Mouse (Mus musculus) adrenal gland, adult 8-10 months (tissue): ENCODE data around the gene Gm1113. TPM values are rescaled to one million over a fixed set of nuclear protein-coding genes. Genes with fewer than 3 reads are reported as not detected.

Experiments used
- DNase-seq: peaks from one replicate; pipeline ENCODE4 v3.0.0; 2022
- total RNA-seq, 4 experiments: library from RNA; stranded (reverse); gene quantifications; 2 replicates each; pipeline ENCODE4 v1.2.4; 2022

The Gm1113 gene
- total RNA-seq, 4 experiments from 2014 or later: not detected

GRCm38 (mm10) chr9:35523941-35524411 is 5.9 kb upstream of the Gm1113 start:
- DNase-seq: peak; percentile 46

GRCm38 (mm10) chr9:35523541-35523940 is 5.5 kb upstream of the Gm1113 start:
- no peak for DNase-seq

GRCm38 (mm10) chr9:35522821-35523515 is 4.9 kb upstream of the Gm1113 start:
- DNase-seq: no peak

- DNase-seq: no peak
Measured at GRCm38 (mm10) chr9:35522241-35522640, 4.2 kb upstream of the Gm1113 start.

GRCm38 (mm10) chr9:35520631-35521348 is 2.7 kb upstream of the Gm1113 start:
- no peak for DNase-seq

- no peak for DNase-seq
Measured at GRCm38 (mm10) chr9:35516711-35517110, 1.4 kb downstream of the Gm1113 start.

- no peak for DNase-seq
Measured at GRCm38 (mm10) chr9:35516182-35516581, 1.9 kb downstream of the Gm1113 start.

- no peak for DNase-seq
Measured at GRCm38 (mm10) chr9:35513900-35514299, 4.2 kb downstream of the Gm1113 start.

GRCm38 (mm10) chr9:35508234-35508633 is 9.8 kb downstream of the Gm1113 start:
- DNase-seq: peak; percentile 21

- no peak for DNase-seq
Measured at GRCm38 (mm10) chr9:35502361-35503000, 15.6 kb downstream of the Gm1113 start.

GRCm38 (mm10) chr9:35499946-35500345 is 18.1 kb downstream of the Gm1113 start:
- no peak for DNase-seq

GRCm38 (mm10) chr9:35495471-35495870 is 22.6 kb downstream of the Gm1113 start:
- DNase-seq: no peak

GRCm38 (mm10) chr9:35494937-35495336 is 23.1 kb downstream of the Gm1113 start:
- no peak for DNase-seq

GRCm38 (mm10) chr9:35493733-35494092 is 24.4 kb downstream of the Gm1113 start:
- DNase-seq: no peak

GRCm38 (mm10) chr9:35493033-35493732 is 24.9 kb downstream of the Gm1113 start:
- DNase-seq: no peak

- DNase-seq: no peak
Measured at GRCm38 (mm10) chr9:35491109-35491866, 26.8 kb downstream of the Gm1113 start.

GRCm38 (mm10) chr9:35488496-35488895 is 29.6 kb downstream of the Gm1113 start:
- no peak for DNase-seq

- no peak for DNase-seq
Measured at GRCm38 (mm10) chr9:35486616-35487015, 31.5 kb downstream of the Gm1113 start.

GRCm38 (mm10) chr9:35483949-35484348 is 34.1 kb downstream of the Gm1113 start:
- DNase-seq: no peak

GRCm38 (mm10) chr9:35482014-35482898 is 35.8 kb downstream of the Gm1113 start:
- DNase-seq: no peak

GRCm38 (mm10) chr9:35479456-35479855 is 38.6 kb downstream of the Gm1113 start:
- DNase-seq: no peak
